ENCODE assay signal across 25 mouse cellular contexts in the genomic region with DNA sequence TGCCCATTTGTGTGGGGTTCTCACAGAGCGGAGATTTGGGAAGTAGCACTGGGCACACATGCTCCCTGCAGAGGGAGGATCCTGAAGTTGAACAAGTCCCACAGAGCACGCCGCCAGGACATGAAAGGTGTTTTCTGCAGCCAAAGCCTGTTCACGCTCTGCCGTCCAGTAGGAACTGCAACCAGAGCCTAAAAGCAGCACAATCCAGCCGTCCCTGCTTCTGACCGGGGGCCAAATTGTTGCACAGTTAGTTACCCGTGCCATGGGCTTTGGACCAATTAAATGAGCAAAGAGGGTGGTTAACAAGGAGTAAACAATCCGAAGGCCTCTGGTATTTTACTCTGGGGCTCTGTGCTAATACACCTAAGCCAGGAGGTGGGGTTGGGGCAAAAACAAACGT. TPM values are rescaled to one million over a fixed set of nuclear protein-coding genes. Genes with fewer than 3 reads are reported as not detected.
A peak's percentile ranks its signal among the peaks of the same experiment; 100 is the strongest.
DNase-seq lines count a peak whose midpoint lies in the region; ATAC-seq lines count a peak whose summit lies in the region.
"Had no signal": no experiment of that assay in that cellular context is flagged by ENCODE, and none has a peak within 500 bp of the region (broad histone marks: within the 10 kb centered on the region; RNA-seq: fewer than 3 reads in every experiment).

No protein-coding gene starts in this region.

- no peak overlapping the region for H3K9ac ChIP-seq in kidney, embryonic 14.5 days (ENCODE audit: low read depth, low read length)
- no peak overlapping the region for H3K9ac ChIP-seq in hindbrain, embryonic 12.5 days
- H3K9ac ChIP-seq: heart, embryonic 15.5 days; neural tube, embryonic 13.5 days had no signal

- no peak for ATAC-seq in kidney, embryonic 14.5 days (ENCODE audit: low FRiP score, low TSS enrichment)
- no peak for ATAC-seq in hindbrain, embryonic 12.5 days (ENCODE audit: low FRiP score)
- ATAC-seq: forebrain, embryonic 14.5 days; hindbrain, postnatal 0 days; intestine, postnatal 0 days had no signal

- no peak overlapping the region for H3K4me3 ChIP-seq in kidney, embryonic 14.5 days (ENCODE audit: low read length)
- no peak overlapping the region for H3K4me3 ChIP-seq in embryonic facial prominence, embryonic 10.5 days
- no peak overlapping the region for H3K4me3 ChIP-seq in hindbrain, embryonic 12.5 days
- H3K4me3 ChIP-seq: heart, adult 2 months; heart, embryonic 15.5 days; left cerebral cortex, adult 2 months; limb, embryonic 10.5 days; megakaryocyte, embryonic 14.5 days; neural tube, embryonic 13.5 days had no signal

- no peaks in the 10 kb centered on the region for H3K9me3 ChIP-seq in kidney, embryonic 14.5 days (ENCODE audit: control insufficient read depth, low read length)
- no peaks in the 10 kb centered on the region for H3K9me3 ChIP-seq in embryonic facial prominence, embryonic 10.5 days
- H3K9me3 ChIP-seq in hindbrain, embryonic 12.5 days (replicated peaks): no peaks in the 10 kb centered on the region
- H3K9me3 ChIP-seq: heart, embryonic 15.5 days; limb, embryonic 10.5 days; megakaryocyte, embryonic 14.5 days; neural tube, embryonic 13.5 days had no signal

- peak overlapping the region; percentile 30; the same call in 1 of the 2 replicates for H3K27ac ChIP-seq in kidney, embryonic 14.5 days (ENCODE audit: low read depth, low read length)
- no peak overlapping the region for H3K27ac ChIP-seq in embryonic facial prominence, embryonic 10.5 days (replicated peaks)
- H3K27ac ChIP-seq in hindbrain, embryonic 12.5 days: no peak overlapping the region
- H3K27ac ChIP-seq: heart, adult 2 months; heart, embryonic 15.5 days; hindbrain, postnatal 0 days; left cerebral cortex, adult 2 months; limb, embryonic 10.5 days; neural tube, embryonic 13.5 days had no signal

- no peaks in the 10 kb centered on the region for H3K27me3 ChIP-seq in kidney, embryonic 14.5 days (ENCODE audit: control insufficient read depth, insufficient read depth, low read length)
- H3K27me3 ChIP-seq in embryonic facial prominence, embryonic 10.5 days (replicated peaks; ENCODE audit: low read depth, poor library complexity, severe bottlenecking): 0 out of 2 replicates have a peak, but pooled peaks cover 7% of the 10 kb centered on the region
- H3K27me3 ChIP-seq in hindbrain, embryonic 12.5 days: no peaks in the 10 kb centered on the region
- H3K27me3 ChIP-seq: neural tube, embryonic 13.5 days had no signal

- DNase-seq in gastrocnemius, adult 18-20 months (ENCODE audit: low spot score): peak; percentile 24
- DNase-seq in gastrocnemius, postnatal 25 days: no peak
- peak; percentile 29 for DNase-seq in lung, postnatal 10 days
- no peak for DNase-seq in lung, postnatal 14 days
- DNase-seq in kidney, postnatal 36 days: peak; percentile 57 to 58
- DNase-seq in embryonic facial prominence, embryonic 10.5 days (ENCODE audit: low spot score): no peak
- DNase-seq: cerebellum, adult 11-12 months; cerebellum, postnatal 25 days; embryo, embryonic 11 days; heart, postnatal 4 days; midbrain, embryonic 14.5 days; right cerebral cortex, adult 18-20 months; thymus, postnatal 36 days had no signal

- no peak overlapping the region for H3K4me2 ChIP-seq in kidney, embryonic 14.5 days (replicated peaks; ENCODE audit: low read depth, low read length)
- no peak overlapping the region for H3K4me2 ChIP-seq in hindbrain, embryonic 12.5 days (replicated peaks)
- H3K4me2 ChIP-seq: heart, embryonic 15.5 days; neural tube, embryonic 13.5 days had no signal

- no peaks in the 10 kb centered on the region for H3K36me3 ChIP-seq in kidney, embryonic 14.5 days (ENCODE audit: control insufficient read depth, insufficient read depth, low read length)
- H3K36me3 ChIP-seq in embryonic facial prominence, embryonic 10.5 days (replicated peaks): no peaks in the 10 kb centered on the region
- H3K36me3 ChIP-seq in hindbrain, embryonic 12.5 days: no peaks in the 10 kb centered on the region
- H3K36me3 ChIP-seq: heart, embryonic 15.5 days; limb, embryonic 10.5 days; neural tube, embryonic 13.5 days had no signal

- H3K4me1 ChIP-seq in kidney, embryonic 14.5 days (ENCODE audit: control insufficient read depth, insufficient read depth, low read length): peaks cover 8% of the 10 kb centered on the region; the same call in 1 of the 2 replicates
- H3K4me1 ChIP-seq in embryonic facial prominence, embryonic 10.5 days: peaks cover 36% of the 10 kb centered on the region
- H3K4me1 ChIP-seq in hindbrain, embryonic 12.5 days: peaks cover 4% of the 10 kb centered on the region; the same call in 1 of the 2 replicates
- H3K4me1 ChIP-seq: megakaryocyte, embryonic 14.5 days; neural tube, embryonic 13.5 days had no signal

- WGBS in kidney, embryonic 14.5 days: 59% methylated on average over 10 of the region's 10 CpGs
- 68% methylated on average over 10 of the region's 10 CpGs for WGBS in embryonic facial prominence, embryonic 10.5 days
- 79% methylated on average over 10 of the region's 10 CpGs for WGBS in hindbrain, embryonic 12.5 days

RNA-seq across cellular contexts. Expression of gene Fat2, which starts 31.4 kb away (rescaled TPM):
- under 1 TPM; 0.02 to 0.05 TPM for total RNA-seq in gastrocnemius, adult 18-20 months (2021)
- total RNA-seq in gastrocnemius, postnatal 25 days (2021): under 1 TPM; 0.05 TPM
- 0.04 and 0.16 TPM in 2 replicates for polyA plus RNA-seq in kidney, embryonic 14.5 days (2014; fragmentation: Nextera tagmentation; extraction: Ambion mirVana)
- 0.12 and 0.13 TPM in 2 replicates for polyA plus RNA-seq in embryonic facial prominence, embryonic 10.5 days (2016; fragmentation: Nextera tagmentation; extraction: Ambion mirVana)
- 0.07 and 0.10 TPM in 2 replicates for polyA plus RNA-seq in hindbrain, embryonic 12.5 days (2016; fragmentation: Nextera tagmentation; extraction: Ambion mirVana)
- total RNA-seq: liver, adult 2 months had no signal
- polyA plus RNA-seq: intestine, postnatal 0 days; liver, adult 2 months had no signal

RNA-seq across cellular contexts. Expression of gene Sparc, which starts 55.2 kb away (rescaled TPM):
- 100 to 1,000 TPM; 141 to 200 TPM for total RNA-seq in gastrocnemius, adult 18-20 months (2021)
- 1,000 to 10,000 TPM in 1 of 2 experiments, 100 to 1,000 TPM in 1; 811 to 1,001 TPM for total RNA-seq in gastrocnemius, postnatal 25 days (2021)
- 817 and 919 TPM in 2 replicates for polyA plus RNA-seq in kidney, embryonic 14.5 days (2014; fragmentation: Nextera tagmentation; extraction: Ambion mirVana)
- polyA plus RNA-seq in embryonic facial prominence, embryonic 10.5 days (2016; fragmentation: Nextera tagmentation; extraction: Ambion mirVana): 269 and 310 TPM in 2 replicates
- 743 and 783 TPM in 2 replicates for polyA plus RNA-seq in hindbrain, embryonic 12.5 days (2016; fragmentation: Nextera tagmentation; extraction: Ambion mirVana)

Comparison
In these comparisons a context has a peak if more than half of its experiments do, and no peak if none do; other contexts are left out.
1. DNase-seq: peak in gastrocnemius, adult 18-20 months (single experiment), lung, postnatal 10 days (single experiment) and kidney, postnatal 36 days (2 of 2); none in gastrocnemius, postnatal 25 days (single experiment), lung, postnatal 14 days (single experiment) and embryonic facial prominence, embryonic 10.5 days (single experiment).